In genomic region chr5:130938274-130938741, GRCm38 (mm10) we compare ENCODE assay signal across 8 mouse cellular contexts.
DNase-seq lines count a peak whose midpoint lies in the region; ATAC-seq lines count a peak whose summit lies in the region.

No protein-coding gene starts in this region.

- H3K4me1 ChIP-seq in embryonic facial prominence, embryonic 12.5 days: peaks cover 23% of the 10 kb centered on the region
- peaks cover 17% of the 10 kb centered on the region for H3K4me1 ChIP-seq in kidney, embryonic 15.5 days

- no peak overlapping the region for H3K9ac ChIP-seq in embryonic facial prominence, embryonic 12.5 days
- H3K9ac ChIP-seq in kidney, embryonic 15.5 days: no peak overlapping the region

- H3K4me2 ChIP-seq in embryonic facial prominence, embryonic 12.5 days (replicated peaks): 0 out of 2 replicates have a peak overlapping the region, but pooled peaks have one; percentile 13
- 0 out of 2 replicates have a peak overlapping the region, but pooled peaks have one; percentile 5 for H3K4me2 ChIP-seq in kidney, embryonic 15.5 days

- no peaks in the 10 kb centered on the region for H3K27me3 ChIP-seq in embryonic facial prominence, embryonic 12.5 days
- H3K27me3 ChIP-seq in kidney, embryonic 15.5 days: no peaks in the 10 kb centered on the region

- peak; percentile 10 for DNase-seq in adrenal gland, adult 8-10 months
- DNase-seq in adrenal gland, adult 18-20 months (ENCODE audit: low spot score in 2 of 2): no peak
- DNase-seq in NIH3T3 (ENCODE audit: low read depth): peak; percentile 80
- DNase-seq in lung, postnatal 25 days (ENCODE audit: low spot score): peak; percentile 31
- peak; percentile 56 for DNase-seq in telencephalon, adult 2 months (ENCODE audit: low read depth, low spot score)
- no peak for DNase-seq in spleen, postnatal 4 days (ENCODE audit: low spot score in 2 of 2)

- H3K4me3 ChIP-seq in embryonic facial prominence, embryonic 12.5 days: no peak overlapping the region
- no peak overlapping the region for H3K4me3 ChIP-seq in kidney, embryonic 15.5 days (replicated peaks)

- peak; percentile 83 for ATAC-seq in embryonic facial prominence, embryonic 12.5 days (ENCODE audit: insufficient number of reproducible peaks, insufficient read depth, low FRiP score, low TSS enrichment)
- peak; percentile 95 for ATAC-seq in kidney, embryonic 15.5 days (replicated peaks; ENCODE audit: low FRiP score)

- WGBS in embryonic facial prominence, embryonic 12.5 days: 5% methylated on average over 7 of the region's 7 CpGs
- WGBS in kidney, embryonic 15.5 days: 1% methylated on average over 7 of the region's 7 CpGs

- H3K36me3 ChIP-seq in embryonic facial prominence, embryonic 12.5 days: no peaks in the 10 kb centered on the region
- no peaks in the 10 kb centered on the region for H3K36me3 ChIP-seq in kidney, embryonic 15.5 days

- H3K9me3 ChIP-seq in embryonic facial prominence, embryonic 12.5 days: no peaks in the 10 kb centered on the region
- H3K9me3 ChIP-seq in kidney, embryonic 15.5 days (replicated peaks): no peaks in the 10 kb centered on the region

- peak overlapping the region; percentile 74 for H3K27ac ChIP-seq in embryonic facial prominence, embryonic 12.5 days
- peak overlapping the region; percentile 68; the same call in 1 of the 2 replicates for H3K27ac ChIP-seq in kidney, embryonic 15.5 days

Comparison
In these comparisons a context has a peak if more than half of its experiments do, and no peak if none do; other contexts are left out.
1. DNase-seq: peak in adrenal gland, adult 8-10 months (single experiment), NIH3T3 (single experiment), lung, postnatal 25 days (single experiment) and telencephalon, adult 2 months (single experiment); none in adrenal gland, adult 18-20 months (0 of 2) and spleen, postnatal 4 days (0 of 2).